In the genomic region with DNA sequence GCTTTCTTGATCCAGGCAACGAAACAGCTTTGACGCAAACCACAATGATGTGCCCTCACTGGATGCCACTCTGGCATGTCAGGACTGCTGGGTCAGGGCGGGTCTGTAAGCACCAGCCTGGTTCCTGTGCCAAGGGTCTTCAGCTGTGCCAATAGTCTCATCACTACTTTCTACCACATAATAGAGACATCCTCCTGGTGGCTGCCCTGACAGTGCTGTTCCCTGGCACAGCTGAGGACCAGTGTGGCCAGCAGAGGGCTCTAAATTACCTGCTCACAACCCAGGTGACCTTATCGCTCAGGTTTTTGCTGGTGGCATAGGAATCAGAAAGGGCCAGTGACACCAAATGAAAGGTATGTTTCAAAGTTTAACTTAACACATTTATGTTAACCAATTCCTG, we compare ENCODE assay signal across 10 mouse cellular contexts. TPM values are rescaled to one million over a fixed set of nuclear protein-coding genes. Genes with fewer than 3 reads are reported as not detected.
DNase-seq lines count a peak whose midpoint lies in the region; ATAC-seq and TF ChIP-seq lines count a peak whose summit lies in the region.
"Had no signal": no experiment of that assay in that cellular context is flagged by ENCODE, and none has a peak within 500 bp of the region (broad histone marks: within the 10 kb centered on the region; RNA-seq: fewer than 3 reads in every experiment).

No protein-coding gene starts in this region.

- no peaks in the 10 kb centered on the region for H3K36me3 ChIP-seq in hindbrain, postnatal 0 days (ENCODE audit: insufficient read depth, low read length)
- no peaks in the 10 kb centered on the region for H3K36me3 ChIP-seq in hindbrain, embryonic 11.5 days (ENCODE audit: control insufficient read depth, insufficient read depth, low read length)
- H3K36me3 ChIP-seq: hindbrain, embryonic 15.5 days had no signal

- no peaks in the 10 kb centered on the region for H3K9me3 ChIP-seq in hindbrain, postnatal 0 days (ENCODE audit: low read length)
- H3K9me3 ChIP-seq in hindbrain, embryonic 11.5 days (ENCODE audit: control insufficient read depth, low read length): no peaks in the 10 kb centered on the region
- H3K9me3 ChIP-seq: hindbrain, embryonic 15.5 days had no signal

- H3K4me3 ChIP-seq in hindbrain, postnatal 0 days (ENCODE audit: low read length): no peak overlapping the region
- no peak overlapping the region for H3K4me3 ChIP-seq in hindbrain, embryonic 11.5 days (ENCODE audit: low read depth, low read length)
- H3K4me3 ChIP-seq: hindbrain, embryonic 15.5 days had no signal

- TF ChIP-seq CTCF in hindbrain, postnatal 0 days (IDR thresholded peaks at IDR 0.05; ENCODE audit: low read depth): peak; percentile 53

- 47% methylated on average over 4 of the region's 4 CpGs for WGBS in hindbrain, postnatal 0 days
- 54% methylated on average over 4 of the region's 4 CpGs for WGBS in hindbrain, embryonic 11.5 days

- H3K4me1 ChIP-seq in hindbrain, postnatal 0 days (ENCODE audit: insufficient read depth, low read length): no peaks in the 10 kb centered on the region
- no peaks in the 10 kb centered on the region for H3K4me1 ChIP-seq in hindbrain, embryonic 11.5 days (replicated peaks; ENCODE audit: control insufficient read depth, insufficient read depth, low read length)
- H3K4me1 ChIP-seq: hindbrain, embryonic 15.5 days had no signal

- H3K27me3 ChIP-seq in hindbrain, postnatal 0 days (ENCODE audit: insufficient read depth, low read length): no peaks in the 10 kb centered on the region
- H3K27me3 ChIP-seq in hindbrain, embryonic 11.5 days (ENCODE audit: control insufficient read depth, insufficient read depth, low read length): no peaks in the 10 kb centered on the region

- ATAC-seq in hindbrain, postnatal 0 days: no peak
- ATAC-seq in hindbrain, embryonic 11.5 days (ENCODE audit: low FRiP score): no peak
- no peak for ATAC-seq in frontal cortex, adult (ENCODE audit: low TSS enrichment)

- no peak for DNase-seq in hindbrain, postnatal 0 days (ENCODE audit: low spot score)
- no peak for DNase-seq in hindbrain, embryonic 11.5 days (ENCODE audit: low spot score)
- peak; percentile 30 for DNase-seq in MN1 (ENCODE audit: low spot score)
- peak; percentile 71 to 74 for DNase-seq in kidney, adult 8-10 months
- peak; percentile 4 for DNase-seq in retina, embryonic 14.5 days (ENCODE audit: low spot score)
- DNase-seq in ovary, adult 18-20 months (ENCODE audit: low spot score): no peak
- DNase-seq in left cerebral cortex, adult 18-20 months (ENCODE audit: low spot score in 2 of 2): no peak

- H3K4me2 ChIP-seq in hindbrain, postnatal 0 days (ENCODE audit: low read depth, low read length): no peak overlapping the region
- no peak overlapping the region for H3K4me2 ChIP-seq in hindbrain, embryonic 11.5 days (replicated peaks; ENCODE audit: low read depth, low read length)
- H3K4me2 ChIP-seq: hindbrain, embryonic 15.5 days had no signal

- H3K27ac ChIP-seq in hindbrain, postnatal 0 days: no peak overlapping the region
- no peak overlapping the region for H3K27ac ChIP-seq in hindbrain, embryonic 11.5 days (ENCODE audit: low read depth, low read length)
- H3K27ac ChIP-seq: hindbrain, embryonic 15.5 days had no signal

- no peak overlapping the region for H3K9ac ChIP-seq in hindbrain, postnatal 0 days (replicated peaks; ENCODE audit: low read length)
- no peak overlapping the region for H3K9ac ChIP-seq in hindbrain, embryonic 11.5 days (ENCODE audit: low read depth, low read length)
- H3K9ac ChIP-seq: hindbrain, embryonic 15.5 days had no signal

RNA-seq across cellular contexts. Expression of a gene that starts 1.2 kb away (rescaled TPM):
- 64.8 and 93.5 TPM in 2 replicates for total RNA-seq in hindbrain, postnatal 0 days (2014; rRNA removed)
- polyA plus RNA-seq in hindbrain, postnatal 0 days (2015; fragmentation: Nextera tagmentation; extraction: Ambion mirVana): 82.4 and 84.2 TPM in 2 replicates
- polyA plus RNA-seq in hindbrain, embryonic 11.5 days (2014; fragmentation: Nextera tagmentation; extraction: Ambion mirVana): 31.5 and 32.0 TPM in 2 replicates
- total RNA-seq in left cerebral cortex, adult 18-20 months (2021): 100 to 1,000 TPM; 136 to 146 TPM

RNA-seq across cellular contexts. Expression of a gene that starts 9.0 kb away (rescaled TPM):
- 16.6 and 25.7 TPM in 2 replicates for total RNA-seq in hindbrain, postnatal 0 days (2014; rRNA removed)
- 20.2 and 22.2 TPM in 2 replicates for polyA plus RNA-seq in hindbrain, postnatal 0 days (2015; fragmentation: Nextera tagmentation; extraction: Ambion mirVana)
- polyA plus RNA-seq in hindbrain, embryonic 11.5 days (2014; fragmentation: Nextera tagmentation; extraction: Ambion mirVana): 18.4 and 23.5 TPM in 2 replicates
- total RNA-seq in left cerebral cortex, adult 18-20 months (2021): 10 to 100 TPM; 17.6 to 21.5 TPM

RNA-seq across cellular contexts. Expression of a gene that starts 24.7 kb away (rescaled TPM):
- total RNA-seq in hindbrain, postnatal 0 days (2014; rRNA removed): 0.52 TPM in 1 of 2 replicates, not detected in the other
- 0.18 and 0.29 TPM in 2 replicates for polyA plus RNA-seq in hindbrain, postnatal 0 days (2015; fragmentation: Nextera tagmentation; extraction: Ambion mirVana)
- 0.12 and 0.40 TPM in 2 replicates for polyA plus RNA-seq in hindbrain, embryonic 11.5 days (2014; fragmentation: Nextera tagmentation; extraction: Ambion mirVana)
- total RNA-seq in left cerebral cortex, adult 18-20 months (2021): not detected

RNA-seq across cellular contexts. Expression of a gene that starts 37.0 kb away (rescaled TPM):
- total RNA-seq in hindbrain, postnatal 0 days (2014; rRNA removed): not detected in 2 replicates
- polyA plus RNA-seq in hindbrain, postnatal 0 days (2015; fragmentation: Nextera tagmentation; extraction: Ambion mirVana): 0.10 TPM in 1 of 2 replicates, not detected in the other
- polyA plus RNA-seq in hindbrain, embryonic 11.5 days (2014; fragmentation: Nextera tagmentation; extraction: Ambion mirVana): not detected in 2 replicates
- total RNA-seq in left cerebral cortex, adult 18-20 months (2021): not detected
- polyA plus RNA-seq: hindbrain, embryonic 15.5 days; neural tube, embryonic 11.5 days had no signal

RNA-seq across cellular contexts. Expression of a gene that starts 45.0 kb away (rescaled TPM):
- total RNA-seq in hindbrain, postnatal 0 days (2014; rRNA removed): 35.7 and 52.7 TPM in 2 replicates
- 63.5 and 65.0 TPM in 2 replicates for polyA plus RNA-seq in hindbrain, postnatal 0 days (2015; fragmentation: Nextera tagmentation; extraction: Ambion mirVana)
- 77.6 and 84.2 TPM in 2 replicates for polyA plus RNA-seq in hindbrain, embryonic 11.5 days (2014; fragmentation: Nextera tagmentation; extraction: Ambion mirVana)
- total RNA-seq in left cerebral cortex, adult 18-20 months (2021): 10 to 100 TPM; 30.4 to 31.0 TPM

Comparison
In these comparisons a context has a peak if more than half of its experiments do, and no peak if none do; other contexts are left out.
1. DNase-seq: peak in MN1 (single experiment), kidney, adult 8-10 months (2 of 2) and retina, embryonic 14.5 days (single experiment); none in hindbrain, postnatal 0 days (single experiment), hindbrain, embryonic 11.5 days (single experiment), ovary, adult 18-20 months (single experiment) and left cerebral cortex, adult 18-20 months (0 of 2).